Mouse (Mus musculus) kidney, postnatal 36 days (tissue): ENCODE results near the gene Kti12.

Experiments used
- DNase-seq, 2 experiments: peaks; one replicate each; pipeline ENCODE4 v3.0.0; 2021 to 2022; ENCODE audit warnings: mixed read lengths in 2 of 2

The Kti12 gene

DNA sequence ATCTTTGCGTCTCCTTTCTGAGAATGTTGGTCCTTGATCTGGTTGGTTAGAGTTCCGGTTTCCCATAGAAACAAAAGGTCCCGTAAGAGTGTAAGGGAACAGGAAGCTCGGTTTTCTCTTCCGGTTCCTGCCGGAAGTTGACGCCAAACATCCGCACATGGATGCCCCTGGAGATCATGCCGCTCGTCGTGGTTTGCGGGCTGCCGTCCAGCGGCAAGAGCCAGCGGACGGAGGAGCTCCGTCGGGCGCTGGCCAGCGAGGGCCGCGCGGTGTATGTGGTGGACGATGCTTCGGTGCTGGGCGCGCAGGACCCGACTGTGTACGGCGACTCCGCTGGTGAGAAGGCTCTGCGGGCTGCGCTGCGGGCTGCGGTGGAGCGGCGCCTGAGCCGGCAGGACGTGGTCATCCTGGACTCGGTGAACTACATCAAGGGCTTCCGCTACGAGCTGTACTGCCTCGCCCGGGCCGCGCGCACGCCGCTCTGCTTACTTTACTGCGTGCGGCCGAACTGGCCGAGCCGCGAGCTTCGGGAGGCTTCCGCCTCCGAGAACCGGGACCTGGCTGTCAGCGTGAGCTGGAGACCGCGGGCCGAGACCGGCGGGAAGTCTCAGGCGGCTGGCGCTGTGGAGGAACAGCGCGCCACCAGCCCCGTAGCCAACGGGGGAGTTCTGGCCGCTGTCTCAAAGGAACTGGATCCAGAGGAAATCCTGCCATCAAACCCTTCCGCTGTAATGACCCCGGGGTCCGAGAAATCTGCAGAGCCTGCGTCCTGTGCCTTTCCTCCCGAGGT lies at the start of gene Kti12:
TSS of gene Kti12 (plus strand) at position 71 of the 790 bp plus-strand sequence.
- DNase-seq: peak; percentile 89 to 90

DNA sequence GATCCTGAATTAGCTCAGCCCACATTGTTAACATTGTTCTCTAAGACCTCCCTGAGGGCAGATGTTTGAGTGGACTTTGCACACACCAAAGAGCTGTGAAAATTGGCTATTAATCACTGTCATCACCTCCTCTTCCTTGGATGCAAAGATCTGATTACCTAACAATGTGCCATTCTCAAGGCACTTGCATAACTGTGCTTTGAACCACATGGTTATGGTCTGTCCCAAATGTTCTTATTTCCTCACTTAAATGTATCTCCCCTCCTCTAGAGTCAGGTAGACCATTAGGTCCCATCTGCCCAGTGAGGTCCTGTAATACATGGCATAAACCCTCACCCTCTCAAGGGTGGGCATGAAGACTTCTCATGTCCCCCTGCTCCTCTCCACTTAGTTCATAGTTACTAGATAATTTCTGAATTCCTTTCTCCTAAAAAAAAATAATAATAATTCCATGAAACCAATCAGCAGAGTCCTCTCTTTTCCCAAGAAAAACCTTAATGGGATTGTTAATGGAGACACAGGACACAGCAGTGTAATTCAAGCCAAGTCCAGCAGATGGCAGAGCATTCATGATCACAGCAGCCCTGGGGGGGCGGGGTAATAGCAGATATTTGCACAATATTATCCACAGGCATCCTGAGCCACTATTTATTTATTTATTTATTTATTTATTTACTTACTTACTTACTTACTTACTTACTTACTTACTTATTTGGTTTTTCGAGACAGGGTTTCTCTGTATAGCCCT lies 49.3 kb upstream of the Kti12 start:
- DNase-seq: peak; percentile 78 to 94

DNA sequence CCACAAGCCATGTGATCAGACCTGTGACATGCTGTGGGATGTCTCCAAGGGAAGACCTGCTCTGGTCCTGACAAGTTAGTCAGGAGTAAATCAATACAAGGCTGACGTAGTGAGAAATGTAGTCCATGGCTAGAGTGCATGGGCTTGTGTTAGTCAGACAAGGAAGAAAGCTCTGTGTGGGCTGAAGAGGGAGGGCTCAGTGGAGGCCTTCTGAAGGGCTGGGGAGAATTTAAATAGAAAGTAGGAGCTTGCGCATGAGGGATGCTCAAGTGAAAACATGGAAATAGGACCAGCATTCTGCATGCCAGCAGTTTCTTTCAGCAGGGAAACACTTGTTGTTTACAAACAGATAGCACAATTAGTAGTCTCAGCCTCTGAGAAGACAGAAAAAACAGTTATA lies 44.0 kb upstream of the Kti12 start:
- no peak for DNase-seq

DNA sequence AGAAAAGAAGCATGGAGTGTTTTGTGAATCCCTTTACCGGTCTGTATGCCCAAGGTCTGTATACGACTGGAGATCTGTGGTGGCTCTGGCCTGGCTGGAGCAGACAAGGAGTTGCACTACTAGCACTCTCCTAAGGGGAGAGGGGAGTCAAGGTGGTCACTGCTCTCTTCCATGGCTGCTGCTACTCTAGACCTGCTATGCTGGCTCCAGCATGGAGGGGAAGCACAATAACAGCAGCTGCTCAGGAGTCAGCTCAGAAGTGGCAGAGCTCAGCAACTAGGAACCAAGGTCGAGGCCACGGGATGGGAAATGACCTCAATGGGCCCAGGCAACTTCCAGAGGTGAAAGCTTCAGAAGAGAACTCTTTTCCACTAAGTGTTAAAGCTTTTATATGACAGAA lies 36.4 kb upstream of the Kti12 start:
- no peak for DNase-seq

DNA sequence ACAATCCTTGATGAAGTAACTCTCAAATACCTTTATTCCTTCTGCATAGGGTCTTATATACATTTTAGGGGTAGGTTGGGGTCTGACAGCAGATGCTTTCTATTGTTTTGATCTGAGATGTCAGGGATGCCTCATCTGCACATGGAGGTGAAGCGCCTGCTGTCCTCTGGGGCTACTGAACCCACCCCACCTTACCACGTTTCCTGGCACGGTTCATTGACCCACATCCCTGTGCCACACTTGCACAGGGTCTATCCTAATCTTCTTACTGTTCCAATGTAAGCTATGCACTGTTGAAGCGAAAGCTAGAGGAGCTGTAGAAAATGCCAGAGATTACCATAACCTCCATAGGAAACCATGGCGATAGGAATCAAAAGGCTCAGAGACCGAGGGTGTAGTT lies 36.0 kb upstream of the Kti12 start:
- DNase-seq: no peak

DNA sequence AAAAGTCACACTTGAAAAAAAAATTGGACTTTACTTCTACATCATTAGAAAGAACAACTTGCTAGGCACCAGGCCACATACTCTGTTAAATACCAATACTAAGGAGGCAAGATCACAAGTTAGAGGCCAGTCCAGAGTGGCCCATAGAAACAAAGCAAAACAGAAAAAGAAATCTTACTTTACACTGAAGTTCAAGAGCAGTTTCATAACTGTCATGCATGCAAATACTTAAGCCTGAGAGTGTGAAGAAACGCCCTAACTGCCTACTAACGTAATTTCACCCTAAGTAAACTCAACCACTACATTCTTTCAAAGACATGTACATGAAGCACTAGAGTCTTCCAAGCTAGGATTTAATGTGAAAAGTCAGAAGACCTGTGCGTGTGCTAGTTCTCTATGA lies 21.9 kb upstream of the Kti12 start:
- DNase-seq: no peak

DNA sequence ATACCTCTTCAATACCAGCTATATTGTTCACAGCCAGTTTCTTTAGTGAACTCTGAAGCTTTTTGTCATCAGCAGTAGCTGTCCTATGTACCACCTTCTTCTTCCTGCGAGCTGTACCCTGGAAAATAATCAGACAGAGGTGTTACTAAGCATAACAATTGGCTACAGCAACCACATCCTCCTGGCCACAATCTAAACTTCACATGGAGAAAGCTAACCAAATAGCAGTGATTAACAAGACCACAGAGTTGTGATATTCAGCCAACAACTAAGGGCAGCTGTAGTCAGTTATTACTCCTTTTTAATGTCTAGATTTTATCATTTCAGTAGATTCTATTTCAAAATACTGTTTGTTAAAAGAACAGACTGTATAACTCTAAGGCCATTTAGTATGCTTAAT lies 21.5 kb upstream of the Kti12 start:
- DNase-seq: no peak

DNA sequence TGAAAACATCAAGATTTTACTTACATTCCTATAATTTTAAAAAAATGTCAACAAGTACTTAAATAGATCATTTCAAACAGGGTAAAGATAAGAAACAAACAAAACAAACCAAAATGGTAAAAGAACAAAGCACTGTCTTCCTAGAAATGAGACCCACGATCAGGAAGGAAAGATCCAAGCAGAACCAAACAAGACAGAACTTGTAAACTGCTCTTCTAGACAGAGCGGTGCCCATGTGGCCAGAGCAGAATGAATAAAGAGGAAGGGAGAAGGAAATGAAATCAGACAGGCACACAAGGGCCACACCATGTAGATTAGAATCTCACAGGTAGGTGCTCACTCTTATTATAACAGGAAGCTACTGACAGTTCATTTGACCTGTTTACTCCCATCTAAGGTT lies 20.9 kb upstream of the Kti12 start:
- no peak for DNase-seq

DNA sequence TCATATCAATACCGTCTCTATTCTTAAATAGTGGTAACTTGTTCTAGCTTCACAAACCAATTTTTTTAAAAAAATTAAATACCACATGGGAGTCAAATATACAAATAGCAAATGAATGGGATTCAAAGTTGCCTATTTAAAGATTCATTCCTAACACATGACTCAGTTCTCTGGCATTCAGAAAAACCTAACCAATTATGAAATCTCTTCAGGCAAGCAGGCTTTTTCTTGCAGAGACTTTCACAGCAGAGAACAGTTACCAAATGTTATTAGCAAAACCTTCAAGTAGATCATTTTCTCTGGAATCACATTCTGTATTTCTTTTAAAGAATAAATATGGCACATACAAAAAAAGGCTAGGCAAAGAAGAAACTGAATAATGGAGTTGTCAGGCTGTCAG lies 16.9 kb upstream of the Kti12 start:
- no peak for DNase-seq

DNA sequence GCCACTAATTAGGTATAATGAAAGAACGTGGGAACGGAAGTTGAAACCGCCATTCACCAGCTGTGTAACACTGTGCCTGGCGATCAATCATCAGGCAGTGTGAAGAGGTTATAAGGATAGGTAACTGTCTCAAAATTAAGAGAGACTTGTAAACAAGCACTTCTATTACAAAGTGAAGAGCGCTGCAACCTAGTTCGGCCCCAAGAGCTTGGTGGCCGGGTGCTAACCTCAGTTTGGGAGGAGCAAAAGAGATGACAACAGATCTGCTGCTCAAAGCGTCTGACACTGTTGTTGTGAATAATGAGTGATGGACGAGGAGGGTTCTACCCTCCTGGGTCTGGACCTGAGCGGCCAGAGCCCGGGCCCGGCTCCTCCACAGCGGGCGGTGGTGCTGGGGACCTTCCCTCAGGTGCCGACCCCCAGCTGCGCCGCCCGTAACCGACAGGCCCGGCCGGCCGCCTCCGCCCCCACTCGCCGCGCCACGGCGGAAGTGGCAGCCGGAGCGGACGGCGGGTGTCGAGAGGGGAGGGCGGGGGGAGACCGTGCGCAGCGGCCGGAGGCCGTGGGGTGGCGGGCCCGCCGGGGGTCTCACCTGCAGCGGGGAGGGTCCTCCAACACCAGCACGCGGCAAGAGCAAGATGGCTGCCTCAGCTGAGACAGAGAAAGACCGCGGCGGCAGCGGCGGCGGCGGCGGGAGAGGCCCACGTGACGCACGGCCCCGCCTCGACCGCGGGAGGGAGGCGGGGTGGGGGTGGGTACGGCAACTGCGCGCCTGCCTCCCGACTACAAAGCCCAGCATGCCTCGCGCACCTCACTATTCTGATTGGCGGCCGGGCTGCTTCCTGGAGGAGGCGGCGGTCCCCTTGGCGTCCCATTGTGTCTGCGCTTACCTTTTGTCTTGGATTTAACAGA lies 14.4 kb upstream of the Kti12 start, which contains the start of gene Btf3l4:
TSS of gene Btf3l4 (minus strand) at position 699 of the 912 bp plus-strand sequence.
- peak; percentile 94 for DNase-seq

DNA sequence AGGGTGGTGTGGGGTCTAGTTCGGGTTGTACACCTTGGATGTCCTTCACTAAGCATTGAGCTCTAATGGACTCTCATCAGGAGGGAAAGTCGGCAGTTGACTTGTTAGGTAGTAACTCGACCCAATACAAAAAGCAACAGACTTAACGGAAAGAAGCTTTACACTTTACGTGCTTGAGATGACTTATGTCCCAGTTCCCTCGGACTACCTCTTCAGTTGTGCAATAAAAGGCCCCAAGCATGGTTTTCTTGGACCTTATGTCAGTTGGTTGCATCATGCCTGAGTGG lies 13.8 kb upstream of the Kti12 start:
- no peak for DNase-seq

DNA sequence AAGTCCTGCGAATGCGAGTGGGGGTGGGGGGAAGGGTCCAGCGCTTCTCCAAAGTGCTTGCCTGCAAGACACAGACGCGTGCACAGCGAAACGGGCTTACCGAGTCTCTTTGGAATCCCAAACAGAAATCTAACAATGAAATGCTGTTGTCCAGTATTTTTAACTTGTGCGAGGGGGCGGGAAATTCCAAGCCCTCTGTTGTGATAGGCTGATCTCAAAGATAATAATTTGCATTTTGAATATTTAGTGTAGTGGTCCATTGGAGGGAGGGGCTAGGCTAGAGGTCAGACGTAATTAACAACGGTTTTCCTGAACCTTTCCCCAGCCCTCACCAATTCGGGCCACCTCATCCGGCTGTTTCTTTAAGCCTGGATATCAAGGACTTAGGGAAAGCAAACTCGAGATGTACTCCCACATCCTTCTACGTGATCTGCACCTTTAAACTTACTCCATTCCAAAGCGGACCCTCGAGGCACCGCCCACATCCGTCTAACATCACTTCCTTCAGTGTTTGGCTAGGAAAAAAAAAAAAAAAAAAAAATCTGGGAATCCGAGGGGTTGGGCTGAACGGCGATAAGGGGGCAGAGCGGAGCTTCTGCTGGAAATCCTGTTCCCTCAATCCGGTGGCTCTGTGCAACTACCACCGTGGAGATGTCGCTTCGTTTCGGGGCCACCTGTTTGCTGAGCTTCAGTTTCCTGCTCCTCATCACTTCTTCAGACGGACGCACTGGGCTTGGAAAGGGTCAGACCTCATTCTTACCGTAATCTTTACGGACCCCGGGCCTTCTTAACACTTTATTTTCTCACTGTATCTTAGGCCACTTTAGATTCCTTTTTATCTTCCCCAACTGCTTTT lies 13.2 kb upstream of the Kti12 start, which contains the start of gene Txndc12:
TSS of gene Txndc12 (plus strand) at position 487 of the 856 bp plus-strand sequence.
- DNase-seq: peak; percentile 94

DNA sequence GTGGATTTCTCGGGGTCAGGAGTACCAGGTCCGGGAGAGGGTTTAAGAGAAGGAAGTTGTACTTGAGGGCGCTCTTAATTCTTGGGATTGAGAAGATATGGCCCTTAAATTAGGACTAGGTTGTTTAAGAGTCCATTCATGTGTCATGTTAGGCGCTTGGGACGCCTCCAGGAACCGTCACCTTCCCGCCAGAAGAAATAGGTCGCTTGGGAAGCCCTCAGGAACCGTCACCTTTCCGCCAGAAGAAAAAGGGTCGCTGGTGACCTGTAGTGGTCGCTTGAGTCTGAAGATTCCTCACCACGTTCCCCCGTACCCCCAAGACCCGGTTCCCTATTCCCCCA lies 12.6 kb upstream of the Kti12 start:
- DNase-seq: peak in 1 of 2 experiments; percentile 30

DNA sequence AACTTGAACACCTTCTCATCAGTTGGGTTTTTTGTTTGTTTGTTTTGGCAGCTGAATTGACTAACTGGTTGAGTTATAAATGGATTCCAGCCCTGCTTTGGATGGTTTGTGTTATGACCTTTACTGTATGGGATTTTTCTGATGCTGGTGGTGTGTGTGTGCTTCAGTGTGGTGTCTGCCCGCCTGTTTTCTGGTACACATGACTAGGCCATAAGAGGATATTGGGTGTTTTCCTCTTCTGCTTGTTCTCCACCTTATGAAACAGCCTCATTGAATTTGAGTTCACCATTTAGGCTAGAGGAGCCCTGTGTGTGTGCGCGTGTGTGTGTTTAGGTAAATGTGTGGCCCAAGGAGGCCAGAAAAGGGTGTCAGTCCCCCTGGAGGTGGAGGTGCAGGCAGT lies 12.1 kb upstream of the Kti12 start:
- DNase-seq: no peak

DNA sequence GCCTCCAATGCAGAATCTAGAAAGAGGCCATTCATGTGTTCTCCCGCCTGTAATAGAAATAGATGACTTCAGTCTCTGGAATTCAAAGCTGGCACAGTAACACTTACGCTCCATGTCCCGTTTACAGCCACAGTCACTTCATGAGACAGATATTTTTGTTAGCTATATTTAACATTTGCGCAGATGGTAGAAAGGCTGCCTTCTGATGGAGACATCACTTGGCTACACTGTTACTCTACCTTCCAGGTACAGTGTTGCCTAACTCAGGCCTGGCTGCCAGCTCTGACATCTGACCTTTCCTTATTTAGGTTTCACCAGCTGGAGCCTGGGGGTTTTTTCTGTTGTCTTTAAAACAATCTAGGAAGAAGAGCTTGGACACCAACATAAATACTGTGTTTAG lies 9.6 kb upstream of the Kti12 start:
- no peak for DNase-seq

DNA sequence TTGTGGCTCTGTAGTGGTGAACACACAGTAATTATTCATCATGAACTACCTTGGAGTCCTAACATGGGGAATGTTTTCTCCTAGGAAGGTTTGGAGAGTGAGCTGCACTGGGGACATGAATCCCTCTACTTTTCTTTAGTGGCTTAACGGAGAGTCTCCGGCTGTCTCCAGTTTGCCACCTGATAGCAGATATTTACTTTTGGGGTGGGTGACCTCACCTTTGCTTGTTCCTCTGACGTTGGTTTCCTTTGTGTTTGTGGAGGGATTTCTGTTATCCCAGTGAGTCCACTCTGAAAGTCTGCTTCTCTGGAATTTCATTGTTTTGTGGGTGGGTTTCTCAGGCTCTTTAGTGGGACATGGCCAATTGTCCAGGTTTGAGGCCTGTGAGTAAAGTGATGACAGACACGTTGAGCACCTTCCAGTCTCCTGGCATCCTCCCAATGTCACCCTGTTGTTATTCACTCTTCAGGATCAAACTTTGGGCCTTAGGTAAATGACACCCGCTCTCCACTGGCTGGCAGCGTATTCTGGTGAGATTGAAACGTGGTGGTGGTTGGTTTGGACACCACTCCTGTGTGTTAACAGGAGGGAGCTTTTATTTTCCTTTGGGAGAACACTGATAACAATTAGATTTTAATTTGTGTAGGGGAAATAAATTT lies 5.5 kb upstream of the Kti12 start:
- DNase-seq: no peak

DNA sequence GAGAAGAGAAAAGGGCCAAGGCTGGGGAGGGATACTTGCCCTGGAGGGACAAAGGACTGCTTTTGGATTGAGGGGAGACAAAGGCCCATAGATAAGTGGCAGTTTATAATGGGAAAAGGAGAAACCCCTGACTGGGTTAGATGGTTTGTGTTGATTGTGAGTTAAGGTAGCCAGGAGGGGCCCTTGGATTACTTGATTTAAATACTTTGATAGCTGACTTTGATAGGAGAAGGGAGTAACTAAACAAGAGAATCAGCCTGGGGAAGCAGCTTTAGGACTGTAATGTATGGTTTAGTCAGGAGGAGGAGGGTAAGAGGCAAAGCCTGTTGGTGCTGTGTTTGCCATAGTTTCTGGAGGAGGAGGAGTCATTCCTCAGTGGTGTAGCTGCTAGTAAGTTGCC lies 4.2 kb upstream of the Kti12 start:
- no peak for DNase-seq

DNA sequence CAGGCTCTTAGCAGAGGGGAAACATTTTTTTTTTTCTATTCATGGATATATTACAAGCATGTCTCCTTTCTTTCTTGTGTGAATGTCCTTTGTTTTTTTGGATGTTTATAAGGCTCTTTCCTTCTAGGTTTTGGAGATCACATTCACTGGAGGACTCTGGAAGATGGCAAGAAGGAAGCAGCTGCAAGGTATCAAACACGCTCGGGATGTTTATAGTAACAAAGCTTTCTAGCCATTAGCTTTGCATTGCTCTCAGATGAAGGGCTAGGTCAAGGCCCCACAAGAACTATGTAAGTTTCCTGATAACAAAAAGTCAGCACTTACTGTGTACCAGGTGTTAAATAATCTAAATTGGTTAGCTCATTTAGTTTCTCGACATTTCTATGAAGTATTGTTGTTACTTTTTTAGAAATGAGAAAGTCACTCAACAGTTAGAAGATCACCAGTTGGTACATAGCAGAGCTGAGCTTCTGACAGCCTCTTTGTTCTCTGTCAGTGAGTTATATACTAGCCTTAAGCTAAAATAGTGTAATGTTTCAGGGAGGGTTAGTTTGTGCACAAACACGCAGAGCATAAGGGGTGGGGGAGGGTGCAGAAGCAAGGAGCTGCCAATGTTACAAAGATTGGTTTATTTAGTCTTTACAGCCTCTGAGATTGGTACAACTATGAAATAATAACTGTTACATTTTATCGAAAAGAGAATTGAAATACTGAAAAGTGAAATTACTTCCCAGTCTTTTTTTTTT lies 1.6 kb upstream of the Kti12 start:
- DNase-seq: no peak

DNA sequence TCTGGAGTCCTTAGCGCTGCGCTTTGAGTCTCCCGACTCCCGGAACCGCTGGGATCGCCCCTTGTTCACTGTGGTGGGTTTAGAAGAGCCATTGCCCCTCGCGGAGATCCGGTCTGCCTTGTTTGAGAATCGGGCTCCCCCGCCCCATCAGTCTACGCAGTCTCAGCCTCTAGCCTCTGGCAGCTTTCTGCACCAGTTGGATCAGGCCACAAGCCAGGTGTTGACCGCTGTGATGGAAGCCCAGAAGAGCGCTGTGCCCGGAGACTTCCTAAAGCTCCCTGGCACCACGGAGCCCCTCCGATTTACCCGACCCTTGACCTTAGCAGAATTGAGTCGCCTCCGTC lies 892 bp downstream of the Kti12 start, which contains the start of gene A730015C16Rik:
TSS of gene A730015C16Rik (minus strand) at position 115 of the 344 bp plus-strand sequence.
- DNase-seq: peak in 1 of 2 experiments; percentile 19

DNA sequence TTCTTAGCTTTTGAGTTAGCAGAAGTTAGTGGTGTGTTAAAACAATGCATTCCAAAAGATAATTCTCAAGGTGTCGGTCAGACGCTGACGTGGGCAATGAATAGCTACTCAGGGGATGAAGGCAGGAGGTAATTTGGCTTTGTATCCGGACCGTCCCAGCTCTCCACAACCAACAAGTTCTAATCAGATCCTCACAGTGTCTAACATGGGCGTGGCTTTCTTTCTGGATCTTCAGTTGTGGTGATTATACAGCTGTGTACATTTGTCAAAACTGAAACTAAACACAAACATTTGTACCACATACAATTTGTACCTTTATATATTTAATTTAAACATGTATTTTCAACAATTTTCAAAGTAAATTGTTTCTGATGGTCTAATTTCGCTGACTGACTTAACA lies 19.2 kb downstream of the Kti12 start:
- DNase-seq: no peak

DNA sequence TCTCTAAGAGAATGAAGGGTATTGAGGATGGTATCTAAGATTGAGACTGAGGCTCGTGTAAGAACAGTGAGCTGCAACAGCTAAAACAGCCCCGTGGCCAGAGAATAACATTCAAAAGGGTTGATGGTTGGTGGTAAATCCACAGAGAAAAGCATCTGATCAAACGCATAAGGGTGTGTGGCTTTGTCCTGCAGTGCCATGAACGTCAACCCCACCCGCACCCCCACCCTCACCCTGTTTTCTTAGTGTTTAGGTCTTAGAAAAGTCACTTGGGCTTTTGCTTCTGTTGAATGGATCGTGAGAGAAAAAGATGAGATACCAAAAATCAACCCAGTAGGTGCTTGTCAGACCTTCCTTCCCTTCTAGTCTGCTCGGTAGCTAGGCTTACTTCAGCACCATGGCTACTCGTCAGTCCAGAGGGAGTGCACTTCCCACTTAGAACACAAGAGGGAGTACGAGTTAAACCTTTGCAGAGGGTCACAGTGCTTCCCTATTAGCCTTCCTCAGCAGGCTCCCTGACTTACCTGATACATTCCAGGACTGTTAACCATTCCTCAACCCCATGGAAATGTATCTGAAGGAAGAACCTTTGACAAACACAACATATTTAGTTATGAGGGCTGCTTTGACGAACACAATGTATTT lies 22.3 kb downstream of the Kti12 start:
- peak; percentile 86 to 90 for DNase-seq
